Mouse (Mus musculus) cerebellum, adult 8-10 months (tissue): ENCODE data around the gene Frmd4b.
"Not testable (repeated sequence)": the region's sequence is repeated elsewhere in the genome, so short reads cannot be mapped to it uniquely, and the experiment has no call there.

Source experiments
- DNase-seq: peaks from one replicate; pipeline ENCODE4 v3.0.0; 2022

Frmd4b gene

GRCm38 (mm10) chr6:97463898-97464524 is 153.3 kb downstream of the Frmd4b start:
- DNase-seq: no peak

- DNase-seq: no peak
Observed at GRCm38 (mm10) chr6:97462421-97462820, 154.9 kb downstream of the Frmd4b start.

GRCm38 (mm10) chr6:97459112-97459511 is 158.2 kb downstream of the Frmd4b start:
- DNase-seq: no peak

- no peak for DNase-seq
Observed at GRCm38 (mm10) chr6:97458358-97458757, 159.0 kb downstream of the Frmd4b start.

GRCm38 (mm10) chr6:97457954-97458353 is 159.4 kb downstream of the Frmd4b start:
- DNase-seq: no peak

GRCm38 (mm10) chr6:97457210-97457609 is 160.1 kb downstream of the Frmd4b start:
- no peak for DNase-seq

GRCm38 (mm10) chr6:97452223-97452622 is 165.1 kb downstream of the Frmd4b start:
- DNase-seq: no peak

- no peak for DNase-seq
Observed at GRCm38 (mm10) chr6:97449806-97450205, 167.5 kb downstream of the Frmd4b start.

- DNase-seq: no peak
Observed at GRCm38 (mm10) chr6:97447020-97447419, 170.3 kb downstream of the Frmd4b start.

GRCm38 (mm10) chr6:97444145-97444544 is 173.2 kb downstream of the Frmd4b start:
- no peak for DNase-seq

GRCm38 (mm10) chr6:97443522-97443921 is 173.8 kb downstream of the Frmd4b start:
- no peak for DNase-seq

GRCm38 (mm10) chr6:97441357-97441756 is 176.0 kb downstream of the Frmd4b start:
- DNase-seq: no peak

GRCm38 (mm10) chr6:97438918-97439645 is 178.3 kb downstream of the Frmd4b start:
- no peak for DNase-seq

GRCm38 (mm10) chr6:97434753-97435152 is 182.6 kb downstream of the Frmd4b start:
- DNase-seq: no peak

- DNase-seq: no peak
Observed at GRCm38 (mm10) chr6:97431309-97432004, 185.9 kb downstream of the Frmd4b start.

GRCm38 (mm10) chr6:97430519-97430918 is 186.8 kb downstream of the Frmd4b start:
- DNase-seq: no peak

- no peak for DNase-seq
Observed at GRCm38 (mm10) chr6:97429688-97430343, 187.5 kb downstream of the Frmd4b start.

GRCm38 (mm10) chr6:97419771-97420446 is 197.4 kb downstream of the Frmd4b start:
- peak; percentile 57 for DNase-seq

GRCm38 (mm10) chr6:97416972-97417554 is 200.3 kb downstream of the Frmd4b start:
- peak; percentile 33 for DNase-seq

GRCm38 (mm10) chr6:97415578-97415977 is 201.8 kb downstream of the Frmd4b start:
- not testable (repeated sequence) for DNase-seq

GRCm38 (mm10) chr6:97413453-97413852 is 203.9 kb downstream of the Frmd4b start:
- DNase-seq: no peak

GRCm38 (mm10) chr6:97412403-97412802 is 204.9 kb downstream of the Frmd4b start:
- no peak for DNase-seq
